Mouse (Mus musculus): ENCODE data around the gene Snx13.

Gene Snx13

GRCm38 (mm10) chr12:35191698-35192425 is 144.9 kb downstream of the Snx13 start:
- no peak for DNase-seq

GRCm38 (mm10) chr12:35192426-35192769 is 145.4 kb downstream of the Snx13 start:
- no peak for DNase-seq
